Mouse (Mus musculus): ENCODE data around the gene Mylk.

GRCm38 (mm10) chr16:34996133-34996532 lies 251.1 kb downstream of the Mylk start:
- no peak for TF ChIP-seq CTCF (IDR thresholded peaks at IDR 0.05; ENCODE audit: borderline replicate concordance, insufficient read depth, low read depth, low read length)
- no peak for TF ChIP-seq POLR2A (IDR thresholded peaks at IDR 0.05; ENCODE audit: borderline replicate concordance, insufficient read depth, low read length)

Data from cerebellum, adult 2 months (tissue).